Mouse (Mus musculus) C2C12 (cell line): ENCODE data around the gene Psmc3ip.

Source experiments
- CEBPB ChIP-seq: IDR thresholded peaks from one replicate; pipeline ENCODE4 v1.6.1; 2011; ENCODE audit warnings: low read depth, mild to moderate bottlenecking, control low read depth, moderate library complexity
- CTCF ChIP-seq: IDR thresholded peaks from one replicate; pipeline ENCODE4 v1.5.1; 2011; ENCODE audit not compliant: control insufficient read depth, insufficient read depth, insufficient read length
- MAX ChIP-seq: IDR thresholded peaks from one replicate; pipeline ENCODE4 v1.6.1; 2011; ENCODE audit warnings: mild to moderate bottlenecking, control low read depth
- MYOD1 ChIP-seq: IDR thresholded peaks from one replicate; pipeline ENCODE4 v1.6.1; 2011; ENCODE audit warnings: low read depth; ENCODE audit not compliant: control insufficient read depth, insufficient read length
- MYOG ChIP-seq: IDR thresholded peaks from one replicate; pipeline ENCODE4 v1.6.1; 2011; ENCODE audit not compliant: control insufficient read depth, insufficient read length; ENCODE audit errors: extremely low read depth
- USF1 ChIP-seq: IDR thresholded peaks from one replicate; pipeline ENCODE4 v1.6.1; 2011; ENCODE audit warnings: low read depth, mild to moderate bottlenecking, control low read depth, moderate library complexity

DNA sequence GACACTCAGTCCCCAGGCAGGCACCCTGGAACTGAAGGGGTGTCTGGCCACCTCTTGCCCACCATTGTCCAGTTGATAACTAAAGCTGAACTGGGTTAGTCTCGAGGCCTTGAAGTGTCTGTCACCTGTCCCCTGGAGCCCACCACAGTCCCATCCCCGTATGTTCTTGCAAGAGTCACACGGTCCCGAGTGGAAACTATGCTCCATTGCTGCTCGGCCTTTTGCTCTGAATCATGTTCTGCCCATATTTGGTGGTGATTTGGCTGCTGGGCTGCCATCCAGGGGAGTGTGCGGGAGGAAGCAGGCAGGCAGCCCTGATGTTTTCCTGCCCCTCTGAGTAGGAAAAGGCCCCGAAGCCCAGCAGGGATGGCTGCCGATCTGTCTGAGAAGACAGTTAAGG is 35.1 kb downstream of the Psmc3ip start:
- TF ChIP-seq CTCF (no peak), MYOG (no peak), CEBPB (no peak), MAX (no peak), USF1 (no peak), MYOD1 (no peak)
